In the genomic region with DNA sequence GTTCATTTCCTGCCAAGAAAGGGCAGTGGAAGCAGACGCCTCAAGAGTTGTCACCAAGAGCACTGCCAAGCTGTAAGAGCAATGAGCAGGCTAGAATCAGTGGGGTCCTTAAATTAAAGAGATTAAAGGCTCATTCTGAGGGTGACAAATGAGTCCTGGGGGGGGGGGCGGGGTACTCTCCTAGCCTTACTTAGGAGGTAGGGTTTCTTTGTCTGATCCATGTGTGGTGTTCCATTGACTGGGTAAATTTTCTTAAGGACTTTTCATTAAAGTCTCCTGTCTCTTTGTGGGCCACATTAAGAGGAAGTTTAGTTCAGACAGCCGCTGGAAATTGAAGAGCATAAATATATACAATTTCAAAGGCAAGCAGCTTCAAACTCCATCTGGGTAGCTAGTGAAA, we compare ENCODE assay signal across 19 mouse cellular contexts.
DNase-seq lines count a peak whose midpoint lies in the region; ATAC-seq and TF ChIP-seq lines count a peak whose summit lies in the region.
"Had no signal": no experiment of that assay in that cellular context is flagged by ENCODE, and none has a peak within 500 bp of the region (broad histone marks: within the 10 kb centered on the region; RNA-seq: fewer than 3 reads in every experiment).

No protein-coding gene starts in this region.

- intact Hi-C loops in heart, adult 2 months (cut with DNase I), result no loop called here
- intact Hi-C loops in heart, postnatal 14 days (cut with DNase I), result no loop called here
- intact Hi-C loops in heart, postnatal 25 days (cut with DNase I), result no loop called here

- H3K4me3 ChIP-seq in heart, adult 2 months, result no peak overlapping the region
- H3K4me3 ChIP-seq in heart, postnatal 0 days (ENCODE audit: low read depth, low read length), result no peak overlapping the region
- H3K4me3 ChIP-seq in lung, embryonic 14.5 days (ENCODE audit: low read depth, low read length), result no peak overlapping the region
- H3K4me3 ChIP-seq: erythroblast, embryonic 14.5 days; hindbrain, embryonic 10.5 days; neural tube, embryonic 15.5 days had no signal

- no peak for ATAC-seq in heart, postnatal 0 days (ENCODE audit: insufficient read depth, low read depth)
- ATAC-seq in lung, embryonic 14.5 days (ENCODE audit: insufficient read depth), result no peak
- no peak for ATAC-seq in CD4-positive, CD25-positive, alpha-beta regulatory T cell, adult 4 months
- ATAC-seq: liver, postnatal 0 days; midbrain, embryonic 16.5 days had no signal

- H3K4me1 ChIP-seq in heart, adult 2 months (ENCODE audit: control insufficient read depth, insufficient read depth, low read length), result peaks cover 22% of the 10 kb centered on the region
- H3K4me1 ChIP-seq in heart, postnatal 0 days (ENCODE audit: control insufficient read depth, insufficient read depth), result peaks cover 44% of the 10 kb centered on the region
- H3K4me1 ChIP-seq in lung, embryonic 14.5 days (ENCODE audit: insufficient read depth), result peaks cover 21% of the 10 kb centered on the region

- no peaks in the 10 kb centered on the region for H3K9me3 ChIP-seq in heart, postnatal 0 days (replicated peaks; ENCODE audit: control insufficient read depth, low read length)
- H3K9me3 ChIP-seq in lung, embryonic 14.5 days (ENCODE audit: low read depth, low read length), result no peaks in the 10 kb centered on the region
- H3K9me3 ChIP-seq: hindbrain, embryonic 10.5 days; neural tube, embryonic 15.5 days had no signal

- no peaks in the 10 kb centered on the region for H3K27me3 ChIP-seq in heart, adult 2 months (ENCODE audit: control insufficient read depth, insufficient read depth, low read length)
- H3K27me3 ChIP-seq in heart, postnatal 0 days (ENCODE audit: control insufficient read depth, insufficient read depth, low read length), result no peaks in the 10 kb centered on the region
- H3K27me3 ChIP-seq in lung, embryonic 14.5 days (ENCODE audit: insufficient read depth, low read length), result no peaks in the 10 kb centered on the region
- H3K27me3 ChIP-seq: neural tube, embryonic 15.5 days had no signal

- H3K4me2 ChIP-seq in heart, postnatal 0 days (ENCODE audit: low read depth, low read length), result no peak overlapping the region
- no peak overlapping the region for H3K4me2 ChIP-seq in lung, embryonic 14.5 days
- H3K4me2 ChIP-seq: neural tube, embryonic 15.5 days had no signal

- DNase-seq in heart, adult 2 months, result no peak
- DNase-seq in heart, postnatal 14 days, result no peak
- DNase-seq in heart, postnatal 0 days (ENCODE audit: low spot score), result no peak
- DNase-seq in heart, postnatal 25 days (ENCODE audit: low spot score), result no peak
- DNase-seq in lung, embryonic 14.5 days, result no peak
- no peak for DNase-seq in lung, postnatal 25 days (ENCODE audit: low spot score)
- DNase-seq: adrenal gland, adult 8-10 months; cerebellum, adult 9-10 months; gastrocnemius, postnatal 10 days; kidney, adult 11 months; liver, postnatal 0 days; lung, postnatal 14 days; spleen, adult 18-20 months; thymus, postnatal 25 days had no signal

- TF ChIP-seq CTCF in heart, adult 2 months (IDR thresholded peaks at IDR 0.05), result no peak
- TF ChIP-seq CTCF in heart, postnatal 0 days (IDR thresholded peaks at IDR 0.05; ENCODE audit: low read depth), result no peak
- TF ChIP-seq CTCF in lung, embryonic 14.5 days (IDR thresholded peaks at IDR 0.05; ENCODE audit: low read depth), result no peak

- no peak overlapping the region for H3K9ac ChIP-seq in heart, adult 2 months (ENCODE audit: low read depth, low read length)
- H3K9ac ChIP-seq in heart, postnatal 0 days (replicated peaks; ENCODE audit: low read depth, low read length), result no peak overlapping the region
- no peak overlapping the region for H3K9ac ChIP-seq in lung, embryonic 14.5 days
- H3K9ac ChIP-seq: liver, postnatal 0 days; neural tube, embryonic 15.5 days had no signal

- WGBS in heart, adult 2 months, result 51% methylated on average over 3 of the region's 3 CpGs
- WGBS in heart, postnatal 0 days, result 45% methylated on average over 3 of the region's 3 CpGs
- WGBS in lung, embryonic 14.5 days, result 45% methylated on average over 3 of the region's 3 CpGs

- H3K79me2 ChIP-seq in heart, adult 2 months (replicated peaks; ENCODE audit: control insufficient read depth, insufficient read depth, low read length), result no peaks in the 10 kb centered on the region

- peaks cover 20% of the 10 kb centered on the region for H3K36me3 ChIP-seq in heart, adult 2 months (ENCODE audit: control insufficient read depth, insufficient read depth, low read length)
- H3K36me3 ChIP-seq in heart, postnatal 0 days (replicated peaks; ENCODE audit: control insufficient read depth, insufficient read depth, low read length), result peaks cover 27% of the 10 kb centered on the region
- H3K36me3 ChIP-seq in lung, embryonic 14.5 days (ENCODE audit: insufficient read depth), result peaks cover 8% of the 10 kb centered on the region; the same call in 1 of the 2 replicates

- H3K27ac ChIP-seq in heart, adult 2 months, result peak overlapping the region; percentile 42
- H3K27ac ChIP-seq in heart, postnatal 0 days (ENCODE audit: low read depth), result peak overlapping the region; percentile 43; the same call in 1 of the 2 replicates
- 0 out of 2 replicates have a peak overlapping the region, but pooled peaks have one; percentile 28 for H3K27ac ChIP-seq in lung, embryonic 14.5 days (ENCODE audit: low read depth)
- H3K27ac ChIP-seq: hindbrain, embryonic 10.5 days; neural tube, embryonic 15.5 days had no signal

- no peak for TF ChIP-seq EP300 in heart, adult 2 months (IDR thresholded peaks at IDR 0.05; ENCODE audit: insufficient read depth, low read depth, low read length)
- no peak for TF ChIP-seq EP300 in heart, postnatal 0 days (IDR thresholded peaks at IDR 0.05; ENCODE audit: low read depth)

- no peak for TF ChIP-seq POLR2A in heart, adult 2 months (IDR thresholded peaks at IDR 0.05; ENCODE audit: insufficient read depth, low read depth, low read length)
